Mouse (Mus musculus) embryonic fibroblast, embryonic 13.5 days (primary cell): ENCODE data around the gene Aldh1a2.

Source experiments
- CTCF ChIP-seq: IDR thresholded peaks from 2 replicates; pipeline ENCODE4 v1.5.1; 2011; ENCODE audit warnings: mild to moderate bottlenecking, control low read depth, low read length, moderate library complexity, borderline replicate concordance; ENCODE audit not compliant: insufficient read depth
- POLR2A ChIP-seq: IDR thresholded peaks from 2 replicates; pipeline ENCODE4 v1.6.1; 2011; ENCODE audit warnings: low read depth, mild to moderate bottlenecking, control low read depth, low read length, moderate library complexity

GRCm38 (mm10) chr9:71227226-71227970 is 11.8 kb downstream of the Aldh1a2 start:
- TF ChIP-seq CTCF (no peak), POLR2A (no peak)
